Mouse (Mus musculus) fibroblast of lung, adult 2 months (primary cell): ENCODE data around the gene Rpl18a.
"Not testable (repeated sequence)": the region's sequence is repeated elsewhere in the genome, so short reads cannot be mapped to it uniquely, and the experiment has no call there.

Experiments
- DNase-seq: peaks from one replicate; pipeline ENCODE4 v3.0.0-alpha.2; 2011; ENCODE audit warnings: low read depth

Rpl18a gene

GRCm38 (mm10) chr8:70903112-70903511 is 5.9 kb upstream of the Rpl18a start:
- no peak for DNase-seq

GRCm38 (mm10) chr8:70902211-70902610 is 5.0 kb upstream of the Rpl18a start:
- no peak for DNase-seq

- DNase-seq, result no peak
Observed at GRCm38 (mm10) chr8:70900872-70901387, 3.7 kb upstream of the Rpl18a start.

DNA sequence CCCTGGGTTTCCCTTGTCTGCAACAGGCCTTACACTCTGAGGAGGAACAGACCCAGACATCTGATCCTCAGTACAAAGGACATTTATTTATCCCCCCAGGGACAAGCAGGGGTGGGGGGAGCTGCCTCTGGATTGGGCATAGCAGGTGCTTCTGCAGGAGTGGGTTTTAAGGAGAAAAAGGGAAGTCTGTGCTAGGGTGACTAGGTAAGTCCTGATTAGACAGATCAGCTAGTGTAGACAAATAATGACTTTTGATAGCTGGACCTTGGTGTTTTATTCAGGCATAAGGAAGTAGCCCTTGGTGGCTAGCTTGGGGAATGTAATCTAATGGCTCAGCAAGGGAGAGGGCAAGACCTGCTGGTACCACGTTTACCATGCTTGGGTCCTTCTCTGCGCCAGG is 2.0 kb upstream of the Rpl18a start:
- no peak for DNase-seq

DNA sequence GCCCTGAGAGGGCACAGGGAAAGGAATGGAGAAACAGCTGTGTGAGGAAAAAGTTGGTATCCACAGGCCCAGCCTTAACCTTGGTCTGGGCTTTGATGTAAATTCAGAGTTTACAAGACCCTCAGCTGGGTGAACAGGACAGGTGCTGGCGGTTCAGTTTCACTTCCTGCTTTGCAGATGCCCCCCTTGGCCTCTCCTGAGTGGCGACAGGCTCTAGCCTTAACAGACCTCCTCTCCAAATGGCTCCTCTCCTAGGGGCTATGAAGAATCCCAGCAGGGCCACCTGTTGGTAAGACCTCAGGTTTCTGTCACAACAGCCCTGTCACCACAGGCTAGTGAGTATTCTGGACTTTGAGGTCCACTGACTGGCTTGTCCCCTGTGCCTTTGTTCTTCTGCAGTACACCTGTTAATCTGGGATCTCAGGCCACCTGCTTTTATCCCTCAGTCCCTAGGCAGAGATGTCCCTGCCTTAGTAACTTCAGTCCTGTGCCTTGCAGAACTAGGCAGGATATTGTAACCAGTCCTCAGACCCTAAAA is 1.5 kb upstream of the Rpl18a start:
- DNase-seq, result no peak

DNA sequence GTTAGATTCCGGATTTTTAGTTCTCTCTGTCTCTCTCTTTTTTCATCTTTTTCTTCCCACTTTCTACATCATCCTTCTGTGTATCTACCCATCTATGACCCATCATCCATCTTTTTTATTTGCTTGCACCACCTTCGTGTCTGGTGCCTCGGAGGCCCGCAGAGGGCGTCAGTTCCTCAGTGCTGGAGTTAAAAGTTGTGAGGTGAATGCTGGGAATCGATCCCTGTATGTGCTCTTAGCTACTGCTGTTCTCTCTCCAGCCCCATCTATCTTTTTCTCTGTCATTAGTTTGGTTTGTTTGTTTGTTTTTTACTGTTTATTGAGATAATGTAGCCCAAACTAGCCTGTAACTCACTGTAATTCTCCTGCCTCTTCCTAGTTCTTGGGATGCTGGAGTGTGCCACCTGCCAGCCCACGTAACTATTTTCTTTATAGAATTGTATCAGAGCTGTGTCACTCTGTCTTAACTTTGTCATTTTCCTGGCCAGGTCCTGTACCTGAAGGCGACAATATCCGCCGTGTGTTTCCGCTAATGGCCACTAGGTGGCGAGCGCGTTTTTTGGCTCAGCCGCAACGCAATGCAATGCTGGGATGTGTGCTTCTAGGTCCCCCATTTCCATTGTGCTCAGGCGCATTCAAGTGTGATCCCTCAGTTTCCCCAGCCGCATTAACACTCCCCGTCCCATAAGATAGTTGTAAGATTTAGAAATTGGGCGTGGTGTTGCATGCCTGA is 635 bp upstream of the Rpl18a start:
- no peak for DNase-seq

- no peak for DNase-seq
Observed at GRCm38 (mm10) chr8:70896316-70897020, 744 bp downstream of the Rpl18a start.

DNA sequence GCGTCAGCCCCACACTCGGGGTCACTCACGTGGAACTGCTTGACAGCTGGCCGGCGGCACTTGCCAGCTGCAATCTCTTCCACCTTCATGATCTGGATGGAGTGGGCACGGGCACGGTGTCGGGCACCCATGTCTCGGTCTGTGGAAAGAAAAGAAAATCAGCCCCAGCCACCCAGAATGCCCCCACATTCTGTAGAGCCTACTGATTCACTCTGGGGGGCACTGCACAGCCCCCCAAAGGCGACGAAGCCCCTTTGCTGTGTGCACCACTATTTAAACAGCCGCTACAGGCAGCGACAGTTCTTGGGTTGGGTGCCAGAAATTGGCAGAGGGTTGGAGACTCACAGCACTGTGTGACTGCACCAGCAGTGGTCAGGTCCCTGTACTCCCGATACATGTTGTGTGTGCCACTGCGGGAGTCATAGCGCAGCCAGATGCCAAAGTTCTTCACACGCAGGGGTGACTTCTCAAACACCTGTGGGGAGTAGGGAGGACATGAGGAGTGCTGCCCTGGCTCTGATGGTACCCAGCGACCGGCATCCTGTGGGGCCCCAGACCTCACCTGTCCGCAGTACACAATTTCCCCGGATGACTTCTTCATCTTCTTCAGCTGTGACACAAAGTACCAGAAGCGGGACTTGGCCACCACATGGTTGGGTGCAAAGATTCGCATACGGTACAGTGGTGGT is 1.5 kb downstream of the Rpl18a start:
- DNase-seq, result not testable (repeated sequence)

DNA sequence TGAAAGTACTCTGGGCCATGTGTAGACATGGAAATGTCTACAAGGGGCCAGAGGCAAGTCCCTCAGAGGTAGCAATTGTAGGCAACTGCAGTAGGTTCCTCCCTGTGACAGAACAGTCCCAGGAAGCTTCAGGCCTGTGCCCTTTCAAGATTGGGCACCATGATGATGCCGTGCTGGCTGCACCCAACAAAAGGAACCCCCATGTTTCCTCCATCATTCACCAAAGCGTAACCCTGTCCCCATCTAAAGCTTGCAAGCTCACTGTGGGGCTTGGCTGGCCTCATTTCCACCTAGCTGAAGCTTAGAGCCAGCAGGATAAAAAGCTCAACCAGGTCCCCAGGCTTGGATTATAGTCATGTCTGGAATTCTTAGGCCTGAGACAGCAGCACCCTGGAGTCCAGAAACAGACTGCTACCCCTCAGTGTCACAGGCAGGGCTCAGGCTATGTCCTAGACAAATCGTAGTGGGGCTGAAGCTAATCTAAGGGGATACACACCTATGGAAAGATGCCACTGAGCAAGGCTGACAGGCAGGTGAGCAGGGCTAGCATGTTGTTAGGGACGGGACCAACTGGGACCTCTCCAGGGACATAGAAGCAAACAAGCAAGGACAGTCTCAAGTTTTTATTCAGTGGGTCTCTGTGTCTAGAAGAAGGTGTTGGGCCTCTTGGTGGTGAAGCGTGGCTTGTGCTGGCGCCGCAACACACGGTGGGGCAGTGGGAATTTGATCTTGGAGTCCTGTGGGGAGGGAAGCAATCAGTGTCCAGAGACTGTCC is 2.3 kb downstream of the Rpl18a start:
- no peak for DNase-seq

- no peak for DNase-seq
Observed at GRCm38 (mm10) chr8:70894385-70894720, 2.9 kb downstream of the Rpl18a start.

DNA sequence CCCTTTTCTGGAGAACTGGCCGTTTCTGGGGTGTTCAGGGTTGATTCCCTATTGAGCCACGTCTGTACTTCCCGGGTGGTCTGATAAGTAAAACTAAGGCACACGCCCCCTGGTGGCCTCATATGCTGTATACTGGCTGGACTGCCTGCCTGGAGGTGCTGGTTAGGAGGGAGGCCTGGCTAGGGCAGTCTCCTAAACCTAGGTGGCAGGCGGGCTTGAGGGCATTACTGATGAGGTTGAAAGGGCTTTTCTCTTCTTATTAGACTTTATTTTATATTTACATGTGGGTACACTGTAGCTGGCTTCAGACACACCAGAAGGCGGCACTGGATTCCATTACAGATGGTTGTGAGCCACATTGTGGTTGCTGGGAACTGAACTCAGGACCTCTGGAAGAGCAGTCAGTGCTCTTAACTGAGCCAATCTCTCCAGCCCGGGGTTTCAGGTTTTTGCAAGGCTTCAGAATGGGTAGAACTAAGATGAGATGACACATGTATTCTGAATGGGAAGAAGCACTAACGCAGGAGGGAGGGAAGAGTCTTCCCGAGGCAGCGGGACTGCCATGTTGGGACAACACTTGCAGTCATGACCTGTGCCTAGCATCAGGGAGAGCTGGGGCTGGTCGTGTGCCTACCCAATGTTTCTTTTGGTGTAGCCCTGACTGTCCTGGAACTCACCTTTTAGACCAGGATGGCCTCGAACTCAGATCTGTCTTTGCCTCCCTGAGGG is 3.4 kb downstream of the Rpl18a start:
- DNase-seq, result no peak

DNA sequence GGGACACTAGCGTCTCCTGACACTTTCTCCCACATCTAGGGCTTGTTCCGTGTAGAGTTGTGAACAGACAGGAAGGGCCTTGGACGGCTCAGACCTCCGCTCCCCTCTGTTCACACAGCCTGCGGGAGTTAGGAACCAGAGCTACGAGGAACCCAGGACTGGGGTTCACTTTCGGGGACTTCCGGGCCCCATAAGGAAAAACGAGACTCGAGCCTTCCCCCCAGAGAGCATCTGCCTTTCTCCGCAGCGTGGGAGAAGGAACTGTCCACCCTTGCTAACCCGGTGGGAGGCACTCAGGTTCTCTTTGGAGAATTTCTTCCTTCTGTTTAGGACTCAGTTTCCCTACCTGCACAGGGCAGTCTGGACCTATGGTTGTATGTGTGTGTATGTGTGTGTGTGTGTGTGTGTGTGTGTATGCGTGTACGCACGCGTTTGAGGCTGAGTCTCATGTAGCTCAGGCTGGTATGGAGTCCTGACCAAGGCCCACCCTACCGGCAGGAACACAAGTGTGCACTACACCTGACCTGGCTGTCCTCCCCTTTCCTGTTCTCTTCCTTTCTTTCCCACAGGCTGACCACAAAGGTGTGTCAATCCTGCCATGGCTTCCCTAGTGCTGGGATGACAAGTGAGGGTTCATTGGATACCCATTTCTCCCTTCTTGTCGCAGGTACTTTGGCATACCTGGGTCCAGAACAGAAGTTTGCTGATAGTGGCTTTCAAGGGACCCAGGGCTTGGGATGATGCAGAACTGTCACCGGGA is 4.1 kb downstream of the Rpl18a start:
- DNase-seq, result no peak

- DNase-seq, result no peak
Observed at GRCm38 (mm10) chr8:70892022-70892895, 5.0 kb downstream of the Rpl18a start, which contains the start of gene Slc5a5. Gene Slc5a5 (minus strand): TSS chr8:70892757.

DNA sequence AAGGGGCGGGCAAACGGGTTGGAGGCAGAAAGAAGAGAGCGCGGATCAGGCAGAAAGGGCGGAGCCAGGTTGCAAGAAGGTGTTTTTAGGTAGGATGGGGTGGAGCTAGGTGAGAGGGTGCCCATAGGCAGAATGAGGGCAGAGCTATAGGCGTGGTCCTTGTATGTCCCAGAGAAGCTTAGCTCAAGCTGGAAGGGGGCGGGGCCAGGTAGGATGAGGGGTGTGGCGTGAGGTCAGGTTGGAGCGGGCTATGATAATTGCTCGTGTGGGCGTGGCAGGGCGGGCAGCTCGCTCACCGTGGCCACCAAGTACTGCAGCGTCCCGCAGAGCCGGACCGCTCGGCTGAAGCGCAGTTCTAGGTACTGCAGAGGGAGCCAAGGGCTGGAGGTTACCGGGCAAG is 5.9 kb downstream of the Rpl18a start:
- no peak for DNase-seq

DNA sequence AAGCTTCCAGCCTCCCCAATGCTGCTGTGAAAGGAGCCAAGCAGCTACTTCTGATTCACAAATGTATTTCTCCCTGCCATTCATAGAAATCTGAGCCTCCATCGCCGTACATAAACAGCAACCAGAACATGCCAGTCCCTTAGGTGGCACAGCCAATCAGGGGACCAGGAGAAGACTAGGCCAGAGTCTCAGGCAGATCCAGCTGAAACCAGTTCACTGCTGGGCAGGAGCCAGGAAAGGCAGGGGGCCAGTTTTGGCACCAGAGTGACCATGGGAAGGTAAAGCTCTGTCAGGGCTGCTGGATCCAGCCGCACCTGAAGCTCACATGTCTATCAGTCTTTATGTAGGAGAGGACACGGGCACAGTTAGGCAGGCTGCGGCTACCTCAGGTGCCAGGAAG is 6.6 kb downstream of the Rpl18a start:
- no peak for DNase-seq

DNA sequence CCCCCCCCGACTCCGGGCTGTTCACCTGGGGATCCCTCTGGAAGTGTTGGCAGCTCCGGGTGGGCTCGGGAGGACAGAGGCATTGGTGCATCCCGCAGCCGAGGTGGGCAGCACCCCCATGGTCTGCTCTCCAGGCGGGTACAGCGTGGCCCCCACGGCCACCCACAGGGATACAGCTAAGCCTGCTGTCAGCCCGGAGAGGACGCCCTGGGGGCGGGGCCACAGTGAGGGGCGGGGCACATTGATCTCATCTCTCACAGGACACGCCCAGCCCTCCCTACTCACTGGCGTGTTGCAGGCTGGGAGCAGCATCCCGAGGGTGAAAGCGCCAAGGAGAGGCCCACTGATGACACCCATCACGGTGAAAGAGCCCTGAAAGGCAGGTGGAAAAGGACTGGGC is 9.5 kb downstream of the Rpl18a start:
- no peak for DNase-seq

- no peak for DNase-seq
Observed at GRCm38 (mm10) chr8:70885612-70886011, 11.6 kb downstream of the Rpl18a start.

- DNase-seq, result no peak
Observed at GRCm38 (mm10) chr8:70884683-70885082, 12.5 kb downstream of the Rpl18a start.

GRCm38 (mm10) chr8:70884186-70884585 is 13.0 kb downstream of the Rpl18a start:
- DNase-seq, result no peak
